Mouse (Mus musculus) intestine, embryonic 15.5 days (tissue): ENCODE measurements around the gene Hcar1. TPM values are rescaled to one million over a fixed set of nuclear protein-coding genes. Genes with fewer than 3 reads are reported as not detected.

ENCODE experiments used
- ATAC-seq: fragments of 200-750 bp; cut with Nextera tagmentation; 2 replicates; pipeline ENCODE4 v1.8.0; 2017; ENCODE audit warnings: moderate TSS enrichment, moderate library complexity
- H3K27ac ChIP-seq: fragments of 300-500 bp; sonication (generic); 2 replicates; pipeline ENCODE4 v1.5.1; 2015; ENCODE audit warnings: mild to moderate bottlenecking, inconsistent platforms
- H3K27me3 ChIP-seq: fragments of 300-500 bp; sonication (generic); replicated peaks from 2 replicates; pipeline ENCODE4 v1.6.1; 2015; ENCODE audit warnings: inconsistent platforms
- H3K36me3 ChIP-seq: fragments of 300-500 bp; sonication (generic); 2 replicates; pipeline ENCODE4 v1.6.1; 2015; ENCODE audit warnings: inconsistent platforms
- H3K4me1 ChIP-seq: fragments of 300-500 bp; sonication (generic); replicated peaks from 2 replicates; pipeline ENCODE4 v1.6.1; 2015; ENCODE audit warnings: inconsistent platforms
- H3K4me2 ChIP-seq: fragments of 300-500 bp; sonication (generic); replicated peaks from 2 replicates; pipeline ENCODE4 v1.6.1; 2015; ENCODE audit warnings: mild to moderate bottlenecking, inconsistent platforms
- H3K4me3 ChIP-seq: fragments of 300-500 bp; sonication (generic); replicated peaks from 2 replicates; pipeline ENCODE4 v1.5.1; 2015; ENCODE audit warnings: inconsistent platforms
- H3K9ac ChIP-seq: fragments of 300-500 bp; sonication (generic); 2 replicates; pipeline ENCODE4 v1.6.1; 2015; ENCODE audit warnings: inconsistent platforms
- H3K9me3 ChIP-seq: fragments of 300-500 bp; sonication (generic); 2 replicates; pipeline ENCODE4 v1.6.1; 2016; ENCODE audit warnings: inconsistent platforms
- WGBS: fragments of 180-500 bp; shearing (Covaris S2); methylation state at CpG from one replicate; pipeline ENCODE4 v1.1.7; 2015; 5-methylcytosine and 5-hydroxymethylcytosine counted together
- polyA plus RNA-seq: library from polyadenylated mRNA; unstranded; fragments of >200 nt; fragmentation: Nextera tagmentation; extraction: Ambion mirVana; gene quantifications from 2 replicates; pipeline ENCODE4 v1.2.1, GENCODE M21; 2015

Gene Hcar1
- polyA plus RNA-seq, 1 experiment from 2014 or later = 2.3 TPM

DNA sequence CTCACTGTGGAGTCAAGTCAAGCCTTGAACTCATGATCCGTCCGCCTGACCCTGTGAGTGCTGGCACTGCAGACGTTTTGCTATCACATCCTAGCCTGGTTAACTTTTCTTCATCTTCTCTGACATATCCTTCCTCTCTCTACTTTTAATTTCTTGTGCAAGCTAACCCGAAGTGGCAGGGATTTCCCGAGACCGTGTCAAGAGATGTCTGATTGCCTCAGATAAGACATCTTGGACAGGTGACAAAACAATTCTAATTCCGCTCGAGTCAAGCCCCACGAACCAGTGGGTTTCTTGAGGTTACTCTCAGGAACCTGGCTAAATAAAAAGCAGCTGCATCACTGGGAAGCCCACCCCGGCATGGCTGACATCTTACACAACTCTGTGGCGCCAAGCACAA, 21.0 kb downstream of the Hcar1 start:
- no peak overlapping the region for H3K27ac ChIP-seq
- 81% methylated on average over 11 of the region's 11 CpGs for WGBS
- no peak overlapping the region for H3K4me3 ChIP-seq
- H3K4me1 ChIP-seq = no peaks in the 10 kb centered on the region
- no peak for ATAC-seq
- H3K36me3 ChIP-seq = no peaks in the 10 kb centered on the region
- no peak overlapping the region for H3K4me2 ChIP-seq
- no peaks in the 10 kb centered on the region for H3K27me3 ChIP-seq
- H3K9ac ChIP-seq = no peak overlapping the region
- H3K9me3 ChIP-seq = no peaks in the 10 kb centered on the region

DNA sequence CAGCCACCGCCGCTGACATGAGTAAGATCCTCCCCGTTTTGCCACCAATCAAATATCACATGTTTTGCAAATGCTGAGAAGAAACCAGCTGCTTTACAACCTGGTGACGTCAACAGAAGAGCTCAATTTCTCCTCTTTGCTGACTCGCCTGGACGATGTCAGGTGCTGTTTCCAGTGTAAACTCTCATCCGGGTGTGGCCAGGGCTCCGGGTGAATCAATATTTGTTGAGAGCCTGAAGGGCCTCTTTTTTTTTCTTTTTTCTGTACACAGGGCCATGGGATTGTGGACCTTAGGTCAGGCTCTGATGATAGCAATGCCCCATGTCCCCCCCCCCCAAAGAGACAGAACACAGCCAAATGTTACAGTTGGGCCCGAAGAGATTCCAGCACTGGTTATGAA, 25.3 kb downstream of the Hcar1 start:
- H3K4me3 ChIP-seq = no peak overlapping the region
- 53% methylated on average over 9 of the region's 9 CpGs for WGBS
- H3K27me3 ChIP-seq = no peaks in the 10 kb centered on the region
- peak overlapping the region; percentile 39 for H3K4me2 ChIP-seq
- no peak overlapping the region for H3K9ac ChIP-seq
- no peaks in the 10 kb centered on the region for H3K36me3 ChIP-seq
- H3K27ac ChIP-seq = peak overlapping the region; percentile 72
- H3K4me1 ChIP-seq = no peaks in the 10 kb centered on the region
- H3K9me3 ChIP-seq = no peaks in the 10 kb centered on the region
- peak; percentile 92 for ATAC-seq

DNA sequence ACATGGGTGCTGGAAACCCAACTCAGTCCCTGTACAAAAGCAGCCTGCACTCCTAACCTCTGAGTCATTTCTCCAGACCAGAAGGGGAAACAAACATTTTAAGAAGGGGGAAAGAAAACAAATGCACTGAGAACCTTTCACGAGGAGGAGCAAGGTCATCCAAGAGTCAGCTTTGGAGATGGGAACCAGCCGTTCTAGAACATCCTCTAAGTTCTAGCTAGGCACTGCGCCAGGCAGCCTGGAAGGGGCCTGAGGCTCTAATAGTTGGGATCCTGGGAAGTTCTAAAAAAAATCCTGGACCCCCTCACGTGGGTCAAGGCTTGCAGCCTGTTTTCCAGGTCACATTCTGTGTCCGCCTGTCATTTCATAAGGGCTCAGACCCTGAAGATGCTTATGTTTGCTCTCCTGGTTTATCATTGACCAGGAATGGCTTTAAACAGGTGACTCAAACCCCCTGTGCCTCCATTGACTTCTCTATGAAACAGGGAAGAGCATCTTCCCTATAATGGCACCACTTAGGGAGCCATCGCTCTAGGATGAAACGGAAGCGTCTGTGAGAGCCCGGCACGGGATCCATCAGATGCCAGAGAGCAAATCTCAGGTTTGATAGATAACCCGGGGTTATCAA, 25.8 kb downstream of the Hcar1 start:
- no peaks in the 10 kb centered on the region for H3K36me3 ChIP-seq
- 56% methylated on average over 11 of the region's 11 CpGs for WGBS
- H3K9me3 ChIP-seq = no peaks in the 10 kb centered on the region
- no peaks in the 10 kb centered on the region for H3K4me1 ChIP-seq
- H3K4me2 ChIP-seq = peak overlapping the region; percentile 39
- H3K9ac ChIP-seq = no peak overlapping the region
- no peak overlapping the region for H3K4me3 ChIP-seq
- no peaks in the 10 kb centered on the region for H3K27me3 ChIP-seq
- peak; percentile 82 for ATAC-seq
- peak overlapping the region; percentile 72 for H3K27ac ChIP-seq

DNA sequence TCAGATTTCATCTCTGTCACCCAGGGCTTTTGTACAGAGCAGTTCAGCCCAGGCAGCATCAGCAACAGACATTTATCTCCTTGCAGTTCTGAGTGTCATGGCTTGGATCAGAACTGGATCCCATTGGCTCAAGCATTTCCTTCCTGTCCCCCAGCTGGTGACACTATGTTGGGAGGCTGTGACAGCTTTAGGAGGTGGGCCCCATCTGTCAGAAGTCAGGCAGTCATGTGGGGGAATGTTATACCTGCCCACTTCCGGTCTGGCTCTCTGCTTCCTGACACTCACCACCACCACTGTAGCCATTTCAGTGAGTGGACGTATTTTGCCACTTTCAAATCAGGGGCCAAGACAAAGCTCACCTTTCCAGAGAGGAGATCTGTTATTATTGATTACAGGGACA, 28.4 kb downstream of the Hcar1 start:
- H3K4me2 ChIP-seq = no peak overlapping the region
- H3K27me3 ChIP-seq = no peaks in the 10 kb centered on the region
- H3K9ac ChIP-seq = no peak overlapping the region
- H3K4me3 ChIP-seq = no peak overlapping the region
- no peak for ATAC-seq
- no peaks in the 10 kb centered on the region for H3K9me3 ChIP-seq
- no peaks in the 10 kb centered on the region for H3K4me1 ChIP-seq
- 34% methylated on average over 2 of the region's 2 CpGs for WGBS
- H3K27ac ChIP-seq = no peak overlapping the region
- no peaks in the 10 kb centered on the region for H3K36me3 ChIP-seq

DNA sequence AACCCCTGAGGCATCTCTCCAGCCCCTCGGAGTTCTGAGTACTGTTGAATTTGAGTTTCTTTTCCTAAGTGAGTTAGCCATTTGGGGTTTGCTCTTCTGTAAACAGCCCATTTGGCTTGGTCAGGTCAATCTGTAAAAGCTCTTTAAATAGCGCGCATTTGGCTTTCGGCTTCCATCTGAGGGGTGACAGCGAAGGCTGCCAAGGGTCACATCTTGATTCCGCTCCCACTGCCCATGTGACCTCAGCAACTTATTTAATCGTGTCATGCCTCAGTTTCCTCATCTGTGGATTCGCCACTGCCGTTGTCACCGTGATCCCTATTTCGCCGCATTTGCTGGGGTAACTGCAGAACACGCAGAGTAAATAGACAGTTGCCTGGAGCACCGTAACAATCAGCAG, 35.5 kb downstream of the Hcar1 start:
- Histone ChIP-seq H3K9ac (no peak overlapping the region), H3K27me3 (no peaks in the 10 kb centered on the region), H3K4me1 (0 out of 2 replicates have a peak, but pooled peaks cover 2% of the 10 kb centered on the region), H3K27ac (no peak overlapping the region), H3K4me2 (no peak overlapping the region), H3K9me3 (no peaks in the 10 kb centered on the region), H3K36me3 (no peaks in the 10 kb centered on the region), H3K4me3 (no peak overlapping the region)
- 78% methylated on average over 14 of the region's 14 CpGs for WGBS
- no peak for ATAC-seq

DNA sequence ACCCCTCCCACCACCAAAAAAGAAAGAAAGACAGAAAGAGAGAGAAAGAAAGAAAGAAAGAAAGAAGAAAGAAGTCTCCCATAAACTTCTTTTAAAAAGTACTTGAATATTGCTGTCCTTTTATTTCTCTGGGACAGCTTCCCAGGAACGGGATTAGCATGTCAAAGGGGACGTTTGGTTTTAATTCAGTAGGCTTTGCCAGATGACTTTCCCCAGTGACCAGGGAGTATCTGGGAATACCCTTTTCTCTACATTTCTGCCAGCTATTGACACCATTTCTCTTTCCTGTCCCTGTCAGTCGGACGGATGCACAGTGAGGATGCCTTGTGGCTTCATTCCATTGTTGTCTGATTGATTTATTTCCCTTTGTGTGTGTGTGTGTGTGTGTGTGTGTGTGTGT, 36.0 kb downstream of the Hcar1 start:
- Histone ChIP-seq H3K9me3 (no peaks in the 10 kb centered on the region), H3K4me2 (no peak overlapping the region), H3K9ac (no peak overlapping the region), H3K27ac (no peak overlapping the region), H3K4me3 (no peak overlapping the region), H3K4me1 (0 out of 2 replicates have a peak, but pooled peaks cover 2% of the 10 kb centered on the region), H3K27me3 (no peaks in the 10 kb centered on the region), H3K36me3 (no peaks in the 10 kb centered on the region)
- ATAC-seq = no peak
- WGBS = 54% methylated on average over 4 of the region's 4 CpGs

DNA sequence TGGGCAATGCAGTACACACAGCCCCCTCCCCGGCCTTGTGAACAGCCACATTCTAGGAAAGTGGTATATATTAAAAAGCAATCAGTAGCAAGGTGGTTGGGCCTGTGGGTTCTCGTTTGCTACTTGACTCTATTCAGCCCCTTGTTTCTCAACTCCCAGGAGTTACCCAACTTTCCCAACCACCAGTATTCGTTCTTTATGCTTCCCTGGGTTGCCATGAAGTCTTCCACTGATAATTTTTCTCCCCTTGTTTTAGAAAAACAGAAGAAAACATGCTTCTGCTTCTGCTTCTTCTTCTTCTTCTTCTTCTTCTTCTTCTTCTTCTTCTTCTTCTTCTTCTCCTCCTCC, 36.9 kb downstream of the Hcar1 start:
- no peak overlapping the region for H3K9ac ChIP-seq
- H3K4me1 ChIP-seq = 0 out of 2 replicates have a peak, but pooled peaks cover 2% of the 10 kb centered on the region
- H3K27me3 ChIP-seq = no peaks in the 10 kb centered on the region
- no peak overlapping the region for H3K4me3 ChIP-seq
- no peak for ATAC-seq
- no peaks in the 10 kb centered on the region for H3K36me3 ChIP-seq
- WGBS = 65% methylated on average over 3 of the region's 3 CpGs
- no peak overlapping the region for H3K4me2 ChIP-seq
- no peaks in the 10 kb centered on the region for H3K9me3 ChIP-seq
- H3K27ac ChIP-seq = no peak overlapping the region

DNA sequence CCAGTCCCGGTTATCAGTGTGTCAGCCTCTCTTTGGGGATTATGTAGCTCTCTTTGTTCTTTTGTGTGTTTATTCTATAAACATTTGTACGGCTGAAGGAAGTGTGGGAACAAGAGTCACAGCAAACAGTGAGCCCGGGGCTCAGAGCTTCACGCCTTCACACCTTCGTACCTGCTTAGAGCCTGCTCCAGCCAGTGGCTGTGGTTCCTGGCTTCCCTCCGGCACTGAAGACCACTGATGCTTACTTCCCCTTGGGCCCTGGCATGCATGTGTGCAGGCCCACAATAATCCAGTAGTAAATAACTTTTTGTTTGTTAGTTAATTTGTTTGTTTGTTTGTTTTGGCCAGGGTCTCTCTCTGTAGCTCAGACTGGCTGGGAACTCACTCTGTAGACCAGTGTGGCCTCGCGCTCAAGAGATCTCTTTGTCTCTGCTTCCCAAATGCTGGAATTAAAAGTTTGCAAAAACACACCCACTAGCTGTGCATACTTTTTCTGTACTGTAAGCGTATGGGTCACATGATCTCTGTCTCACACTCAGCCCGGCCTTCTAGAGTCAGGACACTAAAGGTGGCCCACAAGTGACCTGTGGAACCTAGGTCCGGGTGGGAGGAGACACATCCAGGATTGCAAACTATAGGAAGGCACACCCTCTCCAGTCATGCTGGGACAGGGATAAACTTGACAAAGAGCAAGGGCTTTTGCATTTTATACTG, 37.4 kb downstream of the Hcar1 start:
- 54% methylated on average over 11 of the region's 11 CpGs for WGBS
- no peak overlapping the region for H3K27ac ChIP-seq
- ATAC-seq = no peak

DNA sequence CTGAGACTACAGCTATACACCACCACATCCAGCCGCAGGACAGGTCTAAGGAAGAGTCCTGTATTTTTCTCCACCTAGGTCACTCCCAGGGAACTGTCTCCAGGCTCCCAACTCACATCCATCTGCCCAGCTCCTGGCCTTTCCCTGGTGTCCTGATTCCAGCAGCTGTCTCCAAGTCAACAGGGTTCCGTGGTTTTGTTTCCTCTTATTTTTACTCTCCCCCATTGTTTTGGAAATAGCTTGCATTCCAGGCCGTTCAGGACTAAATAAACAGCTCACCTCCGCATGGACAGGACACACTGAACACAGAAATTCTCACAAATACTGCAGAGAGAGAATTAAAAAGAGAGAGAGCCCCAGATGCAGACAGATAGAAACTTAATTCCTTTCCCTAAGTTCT, 42.4 kb downstream of the Hcar1 start:
- Histone ChIP-seq H3K9ac (no peak overlapping the region), H3K36me3 (no peaks in the 10 kb centered on the region), H3K27me3 (no peaks in the 10 kb centered on the region), H3K4me2 (no peak overlapping the region), H3K4me1 (no peaks in the 10 kb centered on the region), H3K4me3 (no peak overlapping the region), H3K9me3 (no peaks in the 10 kb centered on the region), H3K27ac (no peak overlapping the region)
- no peak for ATAC-seq
- WGBS = 42% methylated on average over 4 of the region's 4 CpGs

More for the DNA sequence above, 37.4 kb downstream of the Hcar1 start:
- H3K27me3 ChIP-seq = no peaks in the 10 kb centered on the region
- no peak overlapping the region for H3K9ac ChIP-seq
- H3K4me1 ChIP-seq = 0 out of 2 replicates have a peak, but pooled peaks cover 2% of the 10 kb centered on the region
- no peak overlapping the region for H3K4me3 ChIP-seq
- H3K36me3 ChIP-seq = no peaks in the 10 kb centered on the region
- H3K9me3 ChIP-seq = no peaks in the 10 kb centered on the region
- no peak overlapping the region for H3K4me2 ChIP-seq

DNA sequence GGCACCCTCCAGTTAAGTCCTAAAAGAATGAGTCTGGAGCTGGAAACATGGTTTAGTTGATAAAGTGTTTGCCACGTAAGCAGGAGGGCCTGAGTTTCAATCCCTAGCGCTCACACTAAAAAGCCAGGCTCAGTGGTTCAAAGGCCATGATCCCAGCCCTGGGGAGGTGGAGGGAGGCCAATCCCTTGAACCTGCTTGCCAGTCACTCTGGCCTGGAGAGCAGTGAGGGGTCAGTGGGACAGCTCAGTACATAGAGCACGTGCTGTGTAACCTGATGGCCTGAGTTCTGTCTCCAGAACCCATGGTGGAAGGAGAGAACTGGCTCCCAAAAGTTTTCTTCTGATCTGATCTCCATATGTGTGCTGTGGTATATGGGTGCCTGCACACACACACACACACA, 45.0 kb downstream of the Hcar1 start:
- ATAC-seq = no peak
- no peak overlapping the region for H3K4me3 ChIP-seq
- no peaks in the 10 kb centered on the region for H3K4me1 ChIP-seq
- H3K27me3 ChIP-seq = no peaks in the 10 kb centered on the region
- H3K4me2 ChIP-seq = no peak overlapping the region
- H3K9me3 ChIP-seq = no peaks in the 10 kb centered on the region
- 81% methylated on average over 3 of the region's 3 CpGs for WGBS
- H3K36me3 ChIP-seq = no peaks in the 10 kb centered on the region
- no peak overlapping the region for H3K27ac ChIP-seq
- no peak overlapping the region for H3K9ac ChIP-seq

DNA sequence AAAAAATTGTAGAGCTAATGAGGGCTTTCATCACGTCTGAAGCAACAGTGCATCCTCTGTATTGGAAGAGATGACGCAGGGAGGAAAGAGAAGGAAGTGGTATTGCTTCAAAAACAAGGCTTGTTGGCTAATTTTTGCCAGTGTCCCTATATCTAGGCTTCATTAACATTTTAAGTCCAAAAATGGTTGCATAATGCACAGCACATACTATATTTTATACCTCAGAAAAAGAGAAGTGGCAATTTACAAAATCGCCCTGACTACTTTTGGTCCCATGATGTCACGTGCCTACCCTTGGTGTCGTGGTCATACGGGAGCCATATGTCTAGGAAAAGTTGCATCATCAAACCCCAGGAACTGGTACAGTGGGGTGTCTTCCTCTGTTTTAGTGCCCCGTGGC, 47.5 kb downstream of the Hcar1 start:
- 86% methylated on average over 7 of the region's 7 CpGs for WGBS

DNA sequence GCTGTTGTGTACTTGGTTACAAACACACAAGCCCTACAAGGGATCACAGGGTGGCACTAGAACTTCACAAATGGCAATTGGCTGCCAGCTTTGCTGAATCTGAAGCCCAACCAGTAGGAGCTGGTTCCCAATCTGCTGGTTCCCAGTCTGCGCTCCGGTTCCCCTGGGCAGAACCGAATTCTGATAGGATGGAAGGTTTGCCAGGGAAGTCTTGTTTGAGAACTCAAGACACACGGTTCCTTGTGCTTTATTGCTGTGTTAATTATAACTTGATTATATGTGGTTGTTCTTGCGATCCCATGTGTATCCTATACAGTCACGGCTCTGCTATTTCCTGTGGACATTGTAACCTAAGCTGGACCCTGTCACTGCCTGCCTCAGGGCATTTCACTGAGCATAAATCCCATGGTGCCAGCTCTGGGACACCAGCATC, 52.1 kb downstream of the Hcar1 start:
- Histone ChIP-seq H3K9ac (no peak overlapping the region), H3K4me3 (no peak overlapping the region), H3K27ac (no peak overlapping the region), H3K27me3 (no peaks in the 10 kb centered on the region), H3K36me3 (no peaks in the 10 kb centered on the region), H3K9me3 (no peaks in the 10 kb centered on the region), H3K4me1 (no peaks in the 10 kb centered on the region), H3K4me2 (no peak overlapping the region)
- ATAC-seq = no peak
- 76% methylated on average over 6 of the region's 6 CpGs for WGBS

More for the DNA sequence above, 47.5 kb downstream of the Hcar1 start:
- Histone ChIP-seq H3K27ac (no peak overlapping the region), H3K36me3 (no peaks in the 10 kb centered on the region), H3K9ac (no peak overlapping the region), H3K4me2 (no peak overlapping the region), H3K27me3 (no peaks in the 10 kb centered on the region), H3K4me3 (no peak overlapping the region), H3K4me1 (no peaks in the 10 kb centered on the region), H3K9me3 (no peaks in the 10 kb centered on the region)
- ATAC-seq = no peak
